Mouse (Mus musculus) G1E (cell line): ENCODE measurements around the gene Matn4. TPM values are rescaled to one million over a fixed set of nuclear protein-coding genes. Genes with fewer than 3 reads are reported as not detected.

Experiments used
- ATAC-seq: 2 replicates; pipeline ENCODE4 v1.8.0; 2016; ENCODE audit warnings: mild to moderate bottlenecking; ENCODE audit not compliant: insufficient number of reproducible peaks, poor library complexity, low FRiP score, severe bottlenecking; ENCODE audit errors: extremely low read depth
- DNase-seq: peaks from one replicate; pipeline ENCODE4 v3.0.0; 2012; ENCODE audit warnings: low spot score
- H3K27me3 ChIP-seq: 2 replicates; pipeline ENCODE4 v1.6.1; 2012; ENCODE audit warnings: mild to moderate bottlenecking, low read length, inconsistent platforms; ENCODE audit not compliant: insufficient read depth
- H3K36me3 ChIP-seq: replicated peaks from 2 replicates; pipeline ENCODE3; 2012; ENCODE audit warnings: mild to moderate bottlenecking, inconsistent platforms
- H3K4me1 ChIP-seq: 2 replicates; pipeline ENCODE4 v1.6.1; 2012; ENCODE audit warnings: low read depth, low read length, inconsistent platforms, mixed read lengths; ENCODE audit not compliant: insufficient read depth
- H3K4me3 ChIP-seq: 2 replicates; pipeline ENCODE4 v1.5.1; 2012; ENCODE audit warnings: low read depth, mild to moderate bottlenecking, inconsistent platforms, low read length, moderate library complexity, mixed read lengths
- H3K9me3 ChIP-seq: replicated peaks from 2 replicates; pipeline ENCODE4 v1.6.1; 2012; ENCODE audit warnings: inconsistent platforms
- CTCF ChIP-seq: IDR thresholded peaks from 2 replicates; pipeline ENCODE4 v1.5.1; 2012; ENCODE audit warnings: low read depth, low read length, inconsistent platforms, mixed read lengths
- GATA1 ChIP-seq: IDR thresholded peaks from 2 replicates; pipeline ENCODE4 v1.6.1; 2012; ENCODE audit warnings: borderline replicate concordance, low read length, inconsistent platforms, mixed read lengths
- GATA2 ChIP-seq: IDR thresholded peaks from 2 replicates; pipeline ENCODE4 v1.6.1; 2012; ENCODE audit warnings: low read depth, low read length, inconsistent platforms, borderline replicate concordance
- POLR2AphosphoS5 ChIP-seq: IDR thresholded peaks from 2 replicates; pipeline ENCODE4 v1.6.1; 2012; ENCODE audit warnings: low read depth, low read length, inconsistent platforms; ENCODE audit not compliant: insufficient replicate concordance
- TAL1 ChIP-seq: conservative IDR thresholded peaks from 2 replicates; pipeline ENCODE4 v1.6.1; 2012; ENCODE audit warnings: low read depth, low read length, inconsistent platforms, mixed read lengths
- polyA plus RNA-seq: library from polyadenylated mRNA; stranded (reverse); fragments of >175 nt; gene quantifications from 2 replicates; pipeline ENCODE4 v1.2.3, GENCODE M21; 2012
- total RNA-seq, 2 experiments: library from RNA; stranded (forward) in 1 of 2; stranded (reverse) in 1 of 2; fragments of 200-1000 nt in 1 of 2; fragments of >200 nt in 1 of 2; fragmentation: Nextera tagmentation in 1 of 2; gene quantifications; 2 replicates each; pipeline ENCODE4 v1.2.3; 2014 to 2017

Gene Matn4
- total and polyA plus RNA-seq, 3 experiments: under 0.01 TPM; not detected in 2

DNA sequence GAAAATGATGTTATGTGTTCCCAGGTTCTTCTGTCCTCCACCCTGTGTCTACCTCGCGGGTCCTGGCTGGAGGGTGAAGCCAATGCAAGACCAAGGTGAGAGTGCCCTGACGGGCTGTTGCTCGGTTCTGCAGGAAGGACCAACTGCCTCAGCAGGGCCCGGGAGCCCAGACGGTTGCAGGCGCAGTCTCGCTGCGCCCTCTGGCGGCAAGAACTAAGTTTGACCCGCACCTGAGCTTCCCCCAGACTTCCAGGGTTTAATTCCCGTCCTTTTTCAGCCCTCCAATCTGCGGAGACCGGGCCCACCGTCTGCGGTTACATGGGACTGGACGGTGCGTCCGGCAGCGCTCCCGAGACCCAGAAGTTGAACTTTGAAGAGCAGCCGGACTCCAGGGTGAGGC lies 2.7 kb upstream of the Matn4 start:
- ATAC-seq: no peak
- Histone ChIP-seq H3K9me3 (no peaks in the 10 kb centered on the region), H3K4me3 (no peak overlapping the region), H3K4me1 (no peaks in the 10 kb centered on the region), H3K36me3 (no peaks in the 10 kb centered on the region), H3K27me3 (peaks cover 12% of the 10 kb centered on the region; the same call in 1 of the 2 replicates)
- peak; percentile 52 for DNase-seq
- no peak for TF ChIP-seq POLR2AphosphoS5
- TF ChIP-seq TAL1: no peak
- TF ChIP-seq CTCF: peak; percentile 36; the same call in 1 of the 2 replicates

DNA sequence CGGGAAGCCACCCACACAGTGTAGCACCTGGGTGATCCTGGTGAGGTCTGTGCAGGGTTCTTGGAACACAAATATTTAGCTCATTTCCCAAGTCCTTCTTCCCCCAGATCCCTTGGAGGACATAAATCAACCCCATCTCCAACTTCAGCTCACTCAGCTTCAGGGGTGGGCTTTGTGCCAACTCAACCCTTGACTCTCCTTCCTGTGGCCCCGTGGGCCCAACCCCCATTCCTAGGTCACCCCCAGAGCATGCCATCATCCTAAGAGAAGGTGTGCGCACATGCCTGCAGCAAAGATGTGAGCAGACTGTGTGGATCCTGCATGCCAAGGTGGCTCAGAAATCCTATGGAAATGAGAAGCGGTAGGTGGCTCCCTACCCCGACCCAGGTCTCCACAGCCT lies 559 bp upstream of the Matn4 start:
- Histone ChIP-seq H3K4me1 (no peaks in the 10 kb centered on the region), H3K4me3 (no peak overlapping the region), H3K27me3 (peaks cover 15% of the 10 kb centered on the region; the same call in 1 of the 2 replicates), H3K36me3 (no peaks in the 10 kb centered on the region), H3K9me3 (peaks cover 3% of the 10 kb centered on the region)
- DNase-seq (no peak), ATAC-seq (no peak)
- no peak for TF ChIP-seq POLR2AphosphoS5
- no peak for TF ChIP-seq TAL1
- no peak for TF ChIP-seq CTCF

- H3K36me3 ChIP-seq: no peaks in the 10 kb centered on the region
- H3K4me1 ChIP-seq: no peaks in the 10 kb centered on the region
- TF ChIP-seq GATA1 (no peak), CTCF (no peak), POLR2AphosphoS5 (no peak), GATA2 (no peak), TAL1 (no peak)
- peaks cover 15% of the 10 kb centered on the region; the same call in 1 of the 2 replicates for H3K27me3 ChIP-seq
- DNase-seq (no peak), ATAC-seq (no peak)
- H3K9me3 ChIP-seq: peaks cover 6% of the 10 kb centered on the region
- H3K4me3 ChIP-seq: no peak overlapping the region
These were observed 624 bp downstream of the Matn4 start for GRCm38 (mm10) chr2:164404082-164404990.

GRCm38 (mm10) chr2:164403396-164404081 lies 1.4 kb downstream of the Matn4 start:
- H3K36me3 ChIP-seq: no peaks in the 10 kb centered on the region
- no peak for ATAC-seq
- H3K4me3 ChIP-seq: no peak overlapping the region
- H3K9me3 ChIP-seq: peaks cover 6% of the 10 kb centered on the region
- H3K27me3 ChIP-seq: peaks cover 15% of the 10 kb centered on the region; the same call in 1 of the 2 replicates
- no peaks in the 10 kb centered on the region for H3K4me1 ChIP-seq
- DNase-seq: no peak
- TF ChIP-seq GATA2 (no peak), CTCF (0 out of 2 replicates have a peak, but pooled peaks have one; percentile 1)

GRCm38 (mm10) chr2:164402906-164403305 lies 2.1 kb downstream of the Matn4 start, which contains the start of gene Rbpjl:
Gene Rbpjl (plus strand): TSS chr2:164403141.
- no peak within 1 kb of the TSS for H3K4me3 ChIP-seq
- DNase-seq: peak; percentile 37
- no peaks in the 10 kb centered on the region for H3K4me1 ChIP-seq
- peaks cover 15% of the 10 kb centered on the region; the same call in 1 of the 2 replicates for H3K27me3 ChIP-seq
- H3K36me3 ChIP-seq: no peaks in the 10 kb centered on the region
- TF ChIP-seq CTCF (peak; percentile 26; the same call in 1 of the 2 replicates), TAL1 (no peak)
- H3K9me3 ChIP-seq: peaks cover 6% of the 10 kb centered on the region
- no peak for ATAC-seq

DNA sequence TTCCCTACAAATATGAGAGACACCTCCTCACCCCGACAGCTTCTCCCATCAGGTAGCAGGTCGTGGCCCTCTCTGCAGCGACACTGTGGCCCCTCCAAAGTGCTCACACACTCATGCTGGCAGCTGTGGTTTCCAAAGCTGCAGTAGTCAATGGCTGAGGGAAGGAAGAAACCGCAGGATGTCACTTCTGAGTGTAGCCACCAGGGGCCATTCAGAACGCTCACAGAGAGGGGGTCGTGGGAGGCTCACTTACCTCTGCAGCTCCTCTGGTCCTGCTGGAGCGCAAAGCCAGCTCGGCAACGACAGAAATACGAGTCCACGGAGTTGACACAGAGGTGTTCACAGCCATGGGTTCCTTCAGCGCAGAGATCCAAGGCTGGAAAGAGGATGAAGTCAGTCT lies 8.0 kb downstream of the Matn4 start:
- Histone ChIP-seq H3K36me3 (no peaks in the 10 kb centered on the region), H3K9me3 (peaks cover 6% of the 10 kb centered on the region), H3K4me3 (no peak overlapping the region), H3K4me1 (no peaks in the 10 kb centered on the region), H3K27me3 (peaks cover 9% of the 10 kb centered on the region; the same call in 1 of the 2 replicates)
- ATAC-seq: no peak
- TF ChIP-seq POLR2AphosphoS5 (no peak), GATA1 (no peak), GATA2 (no peak), TAL1 (no peak), CTCF (no peak)
- DNase-seq: no peak
